Mouse (Mus musculus) bone marrow macrophage, adult 2 months (primary cell): ENCODE data around the gene Tmem273.

Experiments
- CTCF ChIP-seq: IDR thresholded peaks from 2 replicates; pipeline ENCODE4 v1.5.1; 2012; ENCODE audit warnings: low read depth, mild to moderate bottlenecking, low read length, moderate library complexity
- POLR2A ChIP-seq: IDR thresholded peaks from 2 replicates; pipeline ENCODE4 v1.6.1; 2012; ENCODE audit warnings: mild to moderate bottlenecking, low read depth, low read length, borderline replicate concordance

- no peak for TF ChIP-seq CTCF
- no peak for TF ChIP-seq POLR2A
These were observed 41.4 kb downstream of the Tmem273 start for GRCm38 (mm10) chr14:32827165-32827564.
